Mouse (Mus musculus) MEL (cell line): ENCODE measurements around the gene Nck2. TPM values are rescaled to one million over a fixed set of nuclear protein-coding genes. Genes with fewer than 3 reads are reported as not detected.
A peak's percentile ranks its signal among the peaks of the same experiment; 100 is the strongest.

ENCODE experiments used
- DNase-seq: peaks from one replicate; pipeline ENCODE4 v3.0.0; 2011; ENCODE audit warnings: low read depth, low spot score
- H3K27ac ChIP-seq: 2 replicates; pipeline ENCODE4 v1.5.1; 2012; ENCODE audit warnings: low read depth, mild to moderate bottlenecking, control low read depth, low read length, moderate library complexity; ENCODE audit not compliant: control insufficient read depth
- H3K27me3 ChIP-seq, 2 experiments: fragments of 150-350 bp in 1 of 2; sonication (generic) in 1 of 2; 2 replicates each; pipeline ENCODE4 v1.6.1; 2012; ENCODE audit warnings: low read length in 2 of 2, mild to moderate bottlenecking in 2 of 2, improper control_type of control experiment in 1 of 2, moderate library complexity in 1 of 2; ENCODE audit not compliant: insufficient read depth in 2 of 2, control insufficient read depth in 1 of 2
- H3K36me3 ChIP-seq, 2 experiments: 2 replicates each; pipeline ENCODE4 v1.6.1; 2012 to 2014; ENCODE audit warnings: low read length in 2 of 2, improper control_type of control experiment in 1 of 2, inconsistent platforms in 1 of 2, mild to moderate bottlenecking in 1 of 2; ENCODE audit not compliant: insufficient read depth in 2 of 2, control insufficient read depth in 1 of 2
- H3K4me1 ChIP-seq, 2 experiments: fragments of 150-350 bp in 1 of 2; sonication (generic) in 1 of 2; 2 replicates each; pipeline ENCODE4 v1.6.1; 2012; ENCODE audit warnings: low read length in 2 of 2, improper control_type of control experiment in 1 of 2, mild to moderate bottlenecking in 1 of 2; ENCODE audit not compliant: insufficient read depth in 2 of 2, control insufficient read depth in 1 of 2
- H3K4me3 ChIP-seq, 2 experiments: fragments of 150-350 bp in 1 of 2; sonication (generic) in 1 of 2; 2 replicates each; pipeline ENCODE4 v1.5.1; 2012; ENCODE audit warnings: low read depth in 2 of 2, low read length in 2 of 2, mild to moderate bottlenecking in 2 of 2, moderate library complexity in 2 of 2, control low read depth in 1 of 2, improper control_type of control experiment in 1 of 2; ENCODE audit not compliant: control insufficient read depth in 1 of 2, insufficient read depth in 1 of 2
- H3K79me2 ChIP-seq: 2 replicates; pipeline ENCODE4 v1.6.1; 2012; ENCODE audit warnings: mild to moderate bottlenecking, low read length, moderate library complexity; ENCODE audit not compliant: control insufficient read depth, poor library complexity, insufficient read depth
- H3K9ac ChIP-seq: 2 replicates; pipeline ENCODE4 v1.6.1; 2012; ENCODE audit warnings: low read depth, mild to moderate bottlenecking, control low read depth, low read length, moderate library complexity; ENCODE audit not compliant: control insufficient read depth, poor library complexity, severe bottlenecking
- H3K9me3 ChIP-seq: fragments of 150-350 bp; sonication (generic); replicated peaks from 2 replicates; pipeline ENCODE4 v1.6.1; 2012; ENCODE audit warnings: mild to moderate bottlenecking, low read length, improper control_type of control experiment, moderate library complexity; ENCODE audit not compliant: insufficient read depth
- E2F4 ChIP-seq: IDR thresholded peaks from 2 replicates; pipeline ENCODE4 v1.6.1; 2011; ENCODE audit warnings: low read depth, low read length, improper control_type of control experiment, borderline replicate concordance
- ELF1 ChIP-seq: IDR thresholded peaks from 2 replicates; pipeline ENCODE4 v1.6.1; 2014; ENCODE audit warnings: low read depth, mild to moderate bottlenecking, inconsistent platforms, low read length, improper control_type of control experiment, moderate library complexity
- EP300 ChIP-seq, 2 experiments: IDR thresholded peaks; 2 replicates each; pipeline ENCODE4 v1.6.1; 2011; ENCODE audit warnings: improper control_type of control experiment in 2 of 2, low read length in 2 of 2, low read depth in 1 of 2, mild to moderate bottlenecking in 1 of 2
- GATA1 ChIP-seq: IDR thresholded peaks from 2 replicates; pipeline ENCODE4 v1.6.1; 2011; ENCODE audit warnings: low read depth, low read length, improper control_type of control experiment
- HCFC1 ChIP-seq: IDR thresholded peaks from 2 replicates; pipeline ENCODE4 v1.6.1; 2012; ENCODE audit warnings: low read depth, mild to moderate bottlenecking, inconsistent platforms, low read length, improper control_type of control experiment, moderate library complexity
- MAZ ChIP-seq: IDR thresholded peaks from 2 replicates; pipeline ENCODE4 v1.6.1; 2012; ENCODE audit warnings: low read depth, mild to moderate bottlenecking, inconsistent platforms, low read length, improper control_type of control experiment
- MXI1 ChIP-seq: IDR thresholded peaks from 2 replicates; pipeline ENCODE4 v1.6.1; 2011; ENCODE audit warnings: mild to moderate bottlenecking, low read depth, low read length, improper control_type of control experiment
- MYB ChIP-seq: IDR thresholded peaks from 2 replicates; pipeline ENCODE4 v1.6.1; 2011; ENCODE audit warnings: mild to moderate bottlenecking, low read depth, low read length, improper control_type of control experiment
- NELFE ChIP-seq: IDR thresholded peaks from 2 replicates; pipeline ENCODE4 v1.6.1; 2011; ENCODE audit warnings: low read depth, low read length, improper control_type of control experiment
- POLR2A ChIP-seq, 2 experiments: IDR thresholded peaks; 2 replicates each; pipeline ENCODE4 v1.6.1; 2011 to 2012; ENCODE audit warnings: low read length in 2 of 2, mild to moderate bottlenecking in 2 of 2, control low read depth in 1 of 2, improper control_type of control experiment in 1 of 2, low read depth in 1 of 2, moderate library complexity in 1 of 2; ENCODE audit not compliant: control insufficient read depth in 1 of 2, insufficient read depth in 1 of 2, poor library complexity in 1 of 2
- POLR2AphosphoS2 ChIP-seq: IDR thresholded peaks from 2 replicates; pipeline ENCODE4 v1.6.1; 2011; ENCODE audit warnings: low read length, improper control_type of control experiment
- POLR2AphosphoS5 ChIP-seq: IDR thresholded peaks from 2 replicates; pipeline ENCODE4 v1.6.1; 2012; ENCODE audit warnings: low read depth, borderline replicate concordance, mild to moderate bottlenecking, inconsistent platforms, low read length, moderate library complexity, mixed read lengths
- RCOR1 ChIP-seq: IDR thresholded peaks from 2 replicates; pipeline ENCODE4 v1.6.1; 2012; ENCODE audit warnings: low read depth, mild to moderate bottlenecking, inconsistent platforms, low read length, improper control_type of control experiment
- SMC3 ChIP-seq: IDR thresholded peaks from 2 replicates; pipeline ENCODE4 v1.6.1; 2011; ENCODE audit warnings: low read depth, low read length, improper control_type of control experiment
- TAL1 ChIP-seq: IDR thresholded peaks from 2 replicates; pipeline ENCODE4 v1.6.1; 2012; ENCODE audit warnings: mild to moderate bottlenecking, inconsistent platforms, low read length, moderate library complexity, mixed read lengths
- TCF12 ChIP-seq: IDR thresholded peaks from 2 replicates; pipeline ENCODE4 v1.6.1; 2014; ENCODE audit warnings: low read depth, mild to moderate bottlenecking, inconsistent platforms, low read length, improper control_type of control experiment, moderate library complexity
- UBTF ChIP-seq: IDR thresholded peaks from 2 replicates; pipeline ENCODE4 v1.6.1; 2012; ENCODE audit warnings: low read depth, mild to moderate bottlenecking, inconsistent platforms, low read length, improper control_type of control experiment, moderate library complexity, borderline replicate concordance; ENCODE audit not compliant: insufficient read depth
- ZC3H11A ChIP-seq: IDR thresholded peaks from 2 replicates; pipeline ENCODE4 v1.6.1; 2012; ENCODE audit warnings: low read depth, mild to moderate bottlenecking, inconsistent platforms, low read length, improper control_type of control experiment
- ZKSCAN1 ChIP-seq: IDR thresholded peaks from 2 replicates; pipeline ENCODE4 v1.6.1; 2012; ENCODE audit warnings: low read depth, mild to moderate bottlenecking, inconsistent platforms, low read length, improper control_type of control experiment, moderate library complexity
- polyA plus RNA-seq, 2 experiments: library from polyadenylated mRNA; stranded (reverse) in 1 of 2; unstranded in 1 of 2; fragments of >175 nt in 1 of 2; fragments of >200 nt in 1 of 2; gene quantifications; 2 replicates each; pipeline versions ENCODE4 v1.2.1 to v1.2.4; 2012; ENCODE audit warnings: low replicate concordance in 2 of 2, low read depth in 1 of 2; ENCODE audit not compliant: insufficient read length in 2 of 2, insufficient read depth in 1 of 2, missing spikeins in 1 of 2
- total RNA-seq: library from RNA; depleted of rRNA; stranded (reverse); fragments of 300-350 nt; gene quantifications from 2 replicates; pipeline ENCODE4 v1.2.3, GENCODE M21; 2012

Nck2 gene
- total and polyA plus RNA-seq, 3 experiments: 9.4 to 12.4 TPM; not detected in 1

DNA sequence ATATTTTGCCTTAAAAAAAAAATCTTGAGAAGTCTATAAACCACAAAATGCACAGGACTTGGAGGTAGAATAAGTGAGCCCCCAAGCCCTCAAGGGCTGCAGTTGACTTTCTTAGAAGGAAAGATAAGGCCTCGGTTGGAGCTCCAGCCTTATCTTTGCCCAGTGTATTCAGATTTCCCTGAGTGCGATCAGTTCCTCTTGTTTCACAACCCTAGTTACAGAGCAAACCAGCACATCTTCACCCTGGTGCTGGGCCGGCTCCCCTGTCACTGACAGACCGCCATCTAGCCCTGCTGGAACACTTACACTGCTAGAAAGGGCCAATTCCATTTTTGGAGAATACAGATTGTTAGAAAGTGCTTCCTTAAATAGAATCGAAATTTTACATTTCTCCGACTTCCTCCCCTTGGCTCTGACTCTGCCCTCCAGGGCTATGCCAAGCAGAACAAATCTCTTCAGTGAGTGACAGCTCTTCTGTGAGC is 91.2 kb downstream of the Nck2 start (continued):
- TF ChIP-seq TCF12: peak; percentile 88
- TF ChIP-seq MAZ: peak; percentile 78

DNA sequence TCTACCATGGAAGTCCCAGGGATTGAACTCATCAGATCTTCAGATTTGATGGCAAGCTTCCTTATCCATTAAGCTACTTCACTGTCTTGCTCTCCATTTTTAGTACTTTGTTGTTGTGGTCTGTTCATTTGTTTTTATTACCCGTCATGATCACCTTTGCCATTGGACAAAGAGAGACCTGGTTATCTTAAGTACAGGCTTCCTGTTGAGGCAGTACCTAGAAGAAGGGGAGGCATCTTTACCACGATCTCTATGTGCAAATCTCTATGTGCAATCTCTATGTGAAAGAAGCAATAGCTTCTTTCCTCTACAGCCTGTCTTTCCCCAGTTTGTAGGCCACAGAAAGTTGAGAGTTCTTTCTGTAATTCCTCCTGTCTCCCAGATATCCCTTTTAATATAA is 91.9 kb downstream of the Nck2 start:
- Histone ChIP-seq H3K9ac (no peak overlapping the region), H3K4me1 (peaks cover 15 to 39% of the 10 kb centered on the region in 2 experiments), H3K27ac (no peak overlapping the region; the same call in 1 of the 2 replicates), H3K4me3 (no peak overlapping the region), H3K27me3 (no peaks in the 10 kb centered on the region), H3K9me3 (no peaks in the 10 kb centered on the region), H3K36me3 (peaks cover 0 to 54% of the 10 kb centered on the region in 2 experiments; a peak in 2 of 4 replicates), H3K79me2 (no peaks in the 10 kb centered on the region)
- TF ChIP-seq ZC3H11A: no peak
- TF ChIP-seq POLR2AphosphoS5: no peak
- no peak for TF ChIP-seq UBTF
- no peak for TF ChIP-seq RCOR1
- TF ChIP-seq EP300 (IDR thresholded peaks at IDR 0.05; ENCODE audit: low read depth in 1 of 2, low read length in 2 of 2): 0 out of 4 replicates have a peak, but pooled peaks of 1 of the 2 experiments have one; percentile 12
- no peak for TF ChIP-seq SMC3
- TF ChIP-seq POLR2A (IDR thresholded peaks at IDR 0.05; ENCODE audit: control insufficient read depth in 1 of 2, insufficient read depth in 1 of 2, low read depth in 1 of 2, low read length in 2 of 2, poor library complexity in 1 of 2): no peak
- TF ChIP-seq POLR2AphosphoS2: no peak
- DNase-seq: no peak

DNA sequence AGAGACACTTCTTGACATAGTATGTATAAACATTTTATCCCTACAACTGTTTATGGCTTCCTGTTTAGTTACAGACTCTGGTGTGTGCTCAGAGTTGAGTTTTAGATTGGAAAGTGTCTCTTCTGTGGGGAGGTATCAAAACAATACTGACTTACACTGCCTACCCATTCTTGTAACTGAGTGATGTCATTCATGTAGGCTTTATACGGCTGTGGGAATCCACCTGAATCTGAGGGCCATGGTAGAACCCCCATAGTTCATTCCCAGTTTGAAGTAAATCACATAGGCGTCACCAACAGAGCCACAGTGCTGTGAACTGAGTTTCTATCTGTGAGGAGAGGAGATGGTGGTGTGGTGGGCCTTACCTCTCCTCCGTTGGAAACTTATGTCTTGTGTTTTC is 92.6 kb downstream of the Nck2 start:
- TF ChIP-seq ZKSCAN1 (no peak), GATA1 (no peak), POLR2AphosphoS5 (no peak), SMC3 (no peak), NELFE (no peak)
- Histone ChIP-seq H3K27ac (no peak overlapping the region), H3K27me3 (no peaks in the 10 kb centered on the region), H3K79me2 (no peaks in the 10 kb centered on the region), H3K9ac (no peak overlapping the region), H3K36me3 (peaks cover 0 to 54% of the 10 kb centered on the region in 2 experiments; a peak in 2 of 4 replicates), H3K9me3 (no peaks in the 10 kb centered on the region), H3K4me1 (peaks cover 18 to 40% of the 10 kb centered on the region in 2 experiments), H3K4me3 (no peak overlapping the region)
- no peak for DNase-seq

DNA sequence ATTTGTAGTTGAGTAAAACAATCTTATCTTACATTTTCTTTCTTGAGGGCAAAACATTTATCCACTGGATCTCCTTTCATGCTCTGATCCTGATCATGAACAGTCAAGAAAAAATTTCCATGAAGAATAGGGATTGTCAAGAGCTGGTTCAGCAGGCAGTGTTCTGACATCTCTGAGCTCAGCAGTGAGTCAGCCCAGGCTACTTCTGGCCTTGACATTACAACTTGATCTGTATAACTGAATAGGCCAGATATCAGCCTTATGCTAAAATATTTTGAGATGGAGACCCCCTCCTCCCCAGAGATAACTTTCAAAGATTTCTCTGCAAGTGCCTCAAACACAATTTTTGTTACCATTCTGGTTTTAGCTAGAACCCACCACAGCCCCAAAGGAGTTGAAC is 93.1 kb downstream of the Nck2 start:
- Histone ChIP-seq H3K36me3 (peaks cover 0 to 57% of the 10 kb centered on the region in 2 experiments; a peak in 2 of 4 replicates), H3K9me3 (no peaks in the 10 kb centered on the region), H3K79me2 (no peaks in the 10 kb centered on the region), H3K4me1 (peaks cover 23 to 45% of the 10 kb centered on the region in 2 experiments), H3K27me3 (no peaks in the 10 kb centered on the region), H3K9ac (no peak overlapping the region), H3K4me3 (no peak overlapping the region), H3K27ac (no peak overlapping the region)
- no peak for TF ChIP-seq E2F4
- TF ChIP-seq ELF1: no peak
- TF ChIP-seq UBTF: no peak
- TF ChIP-seq MYB: no peak
- no peak for TF ChIP-seq MXI1
- TF ChIP-seq HCFC1: no peak
- no peak for TF ChIP-seq TAL1
- no peak for DNase-seq
